Comparison of ENCODE assay signal across 12 mouse cellular contexts in genomic region chr2:12933905-12934304, GRCm38 (mm10). TPM values are rescaled to one million over a fixed set of nuclear protein-coding genes. Genes with fewer than 3 reads are reported as not detected.
"Had no signal": no experiment of that assay in that cellular context is flagged by ENCODE, and none has a peak within 500 bp of the region (broad histone marks: within the 10 kb centered on the region; RNA-seq: fewer than 3 reads in every experiment).

No protein-coding gene starts in this region.

- ATAC-seq: liver, postnatal 0 days; lung, postnatal 0 days; midbrain, embryonic 13.5 days; midbrain, embryonic 15.5 days had no signal

- DNase-seq: liver, postnatal 0 days; lung, adult 2 months; lung, postnatal 14 days; lung, postnatal 36 days; right cerebral cortex, postnatal 14 days; thymus, adult 2 months; thymus, postnatal 25 days; thymus, postnatal 4 days had no signal

RNA-seq across cellular contexts. Expression of gene Pter, which starts 10.1 kb away (rescaled TPM):
- total RNA-seq: neutrophil, adult 5-6 weeks had no signal
